Mouse (Mus musculus) intestine, embryonic 16.5 days (tissue): ENCODE measurements at regions not wholly inside any gene's neighbourhood (a gene's known extent, or its start where the extent isn't known, plus 50 kb on each side); places are given as distances from the start of the nearest gene placed in this dataset.
A peak's percentile ranks its signal among the peaks of the same experiment; 100 is the strongest.

Experiments
- microRNA counts: library from miRNA; unstranded; fragments of <30 nt; microRNA quantifications from one replicate; lab custom pipeline; 2016
- microRNA-seq: library from miRNA; unstranded; fragments of <30 nt; microRNA quantifications from one replicate; pipeline ENCODE4, GENCODE M21; 2016

MicroRNAs encoded in the stretch of these regions (microRNA counts, 519-probe panel; counts per million panel counts)
- 35.7 counts per million for microRNA mmu-miR-325 (lab: Ali Mortazavi, UCI)

Small RNAs in the stretch of these regions (microRNA-seq; reads per million reads assigned to microRNA genes)
- 44.2 reads per million, percentile 38 among the genes with 10 or more reads in this experiment for gene Mir325
